In the genomic region with DNA sequence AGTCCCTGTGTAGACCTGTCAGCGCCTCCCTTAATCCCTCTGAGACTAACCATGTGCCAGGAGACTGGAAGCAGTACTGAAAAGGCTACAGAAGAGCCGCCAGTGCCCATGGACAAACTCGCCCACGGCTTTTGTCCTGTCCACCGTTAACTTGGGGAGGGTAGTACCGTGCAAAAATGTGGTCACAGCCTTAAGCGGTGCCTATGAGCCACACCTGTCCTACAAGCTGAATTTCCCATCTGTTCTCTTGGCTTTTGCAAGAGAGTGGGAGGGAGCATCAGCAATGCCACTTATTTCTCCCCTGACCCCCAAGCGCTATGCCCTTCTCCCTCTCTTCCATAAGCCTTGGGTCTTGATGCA, we compare ENCODE assay signal across 9 mouse cellular contexts. TPM values are rescaled to one million over a fixed set of nuclear protein-coding genes. Genes with fewer than 3 reads are reported as not detected.
DNase-seq lines count a peak whose midpoint lies in the region; ATAC-seq and TF ChIP-seq lines count a peak whose summit lies in the region.
"Had no signal": no experiment of that assay in that cellular context is flagged by ENCODE, and none has a peak within 500 bp of the region (broad histone marks: within the 10 kb centered on the region; RNA-seq: fewer than 3 reads in every experiment).

No protein-coding gene starts in this region.

- H3K27me3 ChIP-seq in lung, embryonic 15.5 days = peaks cover 76% of the 10 kb centered on the region
- H3K27me3 ChIP-seq in limb, embryonic 14.5 days (ENCODE audit: control insufficient read depth, insufficient read depth, low read length) = peaks cover 48% of the 10 kb centered on the region
- H3K27me3 ChIP-seq in stomach, postnatal 0 days (ENCODE audit: control insufficient read depth, insufficient read depth, low read length) = peaks cover 7% of the 10 kb centered on the region; the same call in 1 of the 2 replicates

- TF ChIP-seq POLR2A in lung, adult 2 months (IDR thresholded peaks at IDR 0.05; ENCODE audit: borderline replicate concordance, extremely low read depth, low read depth, low read length) = no peak
- no peak for TF ChIP-seq POLR2A in limb, embryonic 14.5 days (IDR thresholded peaks at IDR 0.05; ENCODE audit: borderline replicate concordance, extremely low read depth, insufficient read depth, insufficient read length)

- H3K4me1 ChIP-seq in lung, embryonic 15.5 days = peaks cover 19% of the 10 kb centered on the region
- H3K4me1 ChIP-seq in lung, adult 2 months (ENCODE audit: control insufficient read depth, insufficient read depth, low read length) = no peaks in the 10 kb centered on the region
- H3K4me1 ChIP-seq in limb, embryonic 14.5 days (ENCODE audit: control insufficient read depth, insufficient read depth, low read length) = peaks cover 14% of the 10 kb centered on the region
- no peaks in the 10 kb centered on the region for H3K4me1 ChIP-seq in stomach, postnatal 0 days (replicated peaks; ENCODE audit: control insufficient read depth, insufficient read depth)

- no peak overlapping the region for H3K27ac ChIP-seq in lung, embryonic 15.5 days
- no peak overlapping the region for H3K27ac ChIP-seq in limb, embryonic 14.5 days (replicated peaks; ENCODE audit: low read depth, low read length)
- no peak overlapping the region for H3K27ac ChIP-seq in stomach, postnatal 0 days (replicated peaks)

- peak overlapping the region; percentile 94 for H3K4me2 ChIP-seq in lung, embryonic 15.5 days
- peak overlapping the region; percentile 98 for H3K4me2 ChIP-seq in limb, embryonic 14.5 days (replicated peaks; ENCODE audit: low read depth, low read length, severe bottlenecking)
- H3K4me2 ChIP-seq in stomach, postnatal 0 days (replicated peaks; ENCODE audit: low read depth) = peak overlapping the region; percentile 88

- H3K9ac ChIP-seq in lung, embryonic 15.5 days = 0 out of 2 replicates have a peak overlapping the region, but pooled peaks have one; percentile 37
- H3K9ac ChIP-seq in limb, embryonic 14.5 days (ENCODE audit: low read depth, low read length, severe bottlenecking) = peak overlapping the region; percentile 56; the same call in 1 of the 2 replicates
- no peak overlapping the region for H3K9ac ChIP-seq in stomach, postnatal 0 days (ENCODE audit: low read length)

- no peaks in the 10 kb centered on the region for H3K36me3 ChIP-seq in lung, embryonic 15.5 days
- H3K36me3 ChIP-seq in limb, embryonic 14.5 days (ENCODE audit: control insufficient read depth, insufficient read depth, low read length) = no peaks in the 10 kb centered on the region
- H3K36me3 ChIP-seq in stomach, postnatal 0 days (ENCODE audit: control insufficient read depth, insufficient read depth, low read length) = no peaks in the 10 kb centered on the region

- no peak for DNase-seq in cerebellum, adult 8-10 months
- no peak for DNase-seq in lung, adult 2 months
- DNase-seq in limb, embryonic 14.5 days (ENCODE audit: low spot score) = no peak
- no peak for DNase-seq in stomach, postnatal 0 days (ENCODE audit: low spot score)
- DNase-seq in urinary bladder, adult 18-20 months (ENCODE audit: low spot score in 2 of 2) = no peak
- no peak for DNase-seq in lung, postnatal 14 days
- DNase-seq: thymus, postnatal 36 days had no signal

- WGBS in lung, embryonic 15.5 days = 12% methylated on average over 8 of the region's 8 CpGs
- WGBS in lung, adult 2 months = 28% methylated on average over 8 of the region's 8 CpGs
- 9% methylated on average over 8 of the region's 8 CpGs for WGBS in limb, embryonic 14.5 days
- WGBS in stomach, postnatal 0 days = 24% methylated on average over 8 of the region's 8 CpGs

- H3K4me3 ChIP-seq in lung, embryonic 15.5 days = peak overlapping the region; percentile 53
- no peak overlapping the region for H3K4me3 ChIP-seq in lung, adult 2 months (replicated peaks; ENCODE audit: extremely low read depth, low read depth, low read length)
- H3K4me3 ChIP-seq in limb, embryonic 14.5 days (replicated peaks; ENCODE audit: low read length) = peak overlapping the region; percentile 62
- H3K4me3 ChIP-seq in stomach, postnatal 0 days (ENCODE audit: low read depth, low read length) = peak overlapping the region; percentile 50

- TF ChIP-seq EP300 in stomach, postnatal 0 days (optimal IDR thresholded peaks at IDR 0.05) = no peak

- no peak for TF ChIP-seq CTCF in lung, adult 2 months (IDR thresholded peaks at IDR 0.05; ENCODE audit: insufficient read depth, low read length)
- no peak for TF ChIP-seq CTCF in stomach, postnatal 0 days (IDR thresholded peaks at IDR 0.05; ENCODE audit: low read depth)

- 0 out of 2 replicates have a peak, but pooled peaks have one; percentile 31 for ATAC-seq in cerebellum, adult (ENCODE audit: insufficient number of reproducible peaks, low FRiP score, low TSS enrichment)
- ATAC-seq in lung, embryonic 15.5 days (ENCODE audit: borderline replicate concordance, extremely low read depth, low FRiP score, low TSS enrichment) = no peak
- ATAC-seq in limb, embryonic 14.5 days (ENCODE audit: low FRiP score, low read depth) = no peak
- no peak for ATAC-seq in stomach, postnatal 0 days (ENCODE audit: low FRiP score, low TSS enrichment)

- H3K9me3 ChIP-seq in lung, embryonic 15.5 days = no peaks in the 10 kb centered on the region
- no peaks in the 10 kb centered on the region for H3K9me3 ChIP-seq in limb, embryonic 14.5 days (ENCODE audit: control insufficient read depth, low read length)
- H3K9me3 ChIP-seq in stomach, postnatal 0 days (ENCODE audit: control insufficient read depth, low read length) = no peaks in the 10 kb centered on the region

RNA-seq across cellular contexts. Expression of gene Lrrn2, which starts 0.3 kb away (rescaled TPM):
- polyA plus RNA-seq in lung, embryonic 15.5 days (2015; fragmentation: Nextera tagmentation; extraction: Ambion mirVana) = 3.3 and 4.5 TPM in 2 replicates
- 2.0 and 2.9 TPM in 2 replicates for polyA plus RNA-seq in lung, adult 2 months (2012; rRNA removed)
- polyA plus RNA-seq in limb, embryonic 14.5 days (2012; rRNA removed) = 7.0 and 9.4 TPM in 2 replicates
- polyA plus RNA-seq in limb, embryonic 14.5 days (2014; fragmentation: Nextera tagmentation; extraction: Ambion mirVana) = 5.6 and 6.5 TPM in 2 replicates
- polyA plus RNA-seq in stomach, postnatal 0 days (2015; fragmentation: Nextera tagmentation; extraction: Ambion mirVana) = 1.7 and 2.1 TPM in 2 replicates
